Mouse (Mus musculus): Measurements from ENCODE around the gene Camk1d. TPM values are rescaled to one million over a fixed set of nuclear protein-coding genes. Genes with fewer than 3 reads are reported as not detected.

The Camk1d gene
- polyA plus RNA-seq, 1 experiment from 2014 or later: 3.8 TPM

DNA sequence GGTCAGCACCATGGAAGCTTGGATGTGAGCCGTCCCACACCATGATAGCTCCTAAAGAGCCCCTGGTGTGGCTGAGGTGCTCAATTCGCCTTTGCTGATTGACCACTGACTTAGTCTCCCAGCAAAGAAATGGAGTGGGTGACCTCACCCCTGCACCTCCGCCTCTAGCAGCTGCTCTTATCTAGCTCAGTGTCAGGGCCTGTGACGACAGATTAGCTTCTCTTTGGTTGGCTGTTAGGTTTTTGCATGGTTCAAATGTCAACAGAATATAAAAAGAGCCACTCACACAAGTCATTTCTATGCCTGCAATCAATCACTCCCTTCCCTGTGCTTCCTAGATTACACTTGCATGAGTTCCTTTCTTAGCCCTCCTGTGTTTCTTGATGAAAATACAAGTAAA lies 89.9 kb downstream of the Camk1d start:
- no peaks in the 10 kb centered on the region for H3K27me3 ChIP-seq (replicated peaks; ENCODE audit: control insufficient read depth, insufficient read depth, low read length)
- H3K36me3 ChIP-seq (ENCODE audit: control insufficient read depth, insufficient read depth, low read length): no peaks in the 10 kb centered on the region
- no peak overlapping the region for H3K4me3 ChIP-seq (ENCODE audit: low read depth, low read length)
- DNase-seq (ENCODE audit: low spot score): no peak
- no peak overlapping the region for H3K9ac ChIP-seq (ENCODE audit: low read length)
- ATAC-seq: no peak
- no peaks in the 10 kb centered on the region for H3K4me1 ChIP-seq (ENCODE audit: control insufficient read depth, insufficient read depth, low read length)
- H3K4me2 ChIP-seq (ENCODE audit: low read length): no peak overlapping the region
- H3K9me3 ChIP-seq (replicated peaks; ENCODE audit: control insufficient read depth, low read length): no peaks in the 10 kb centered on the region
- no peak overlapping the region for H3K27ac ChIP-seq (ENCODE audit: low read depth, low read length)
- WGBS: 74% methylated on average over 4 of the region's 4 CpGs

DNA sequence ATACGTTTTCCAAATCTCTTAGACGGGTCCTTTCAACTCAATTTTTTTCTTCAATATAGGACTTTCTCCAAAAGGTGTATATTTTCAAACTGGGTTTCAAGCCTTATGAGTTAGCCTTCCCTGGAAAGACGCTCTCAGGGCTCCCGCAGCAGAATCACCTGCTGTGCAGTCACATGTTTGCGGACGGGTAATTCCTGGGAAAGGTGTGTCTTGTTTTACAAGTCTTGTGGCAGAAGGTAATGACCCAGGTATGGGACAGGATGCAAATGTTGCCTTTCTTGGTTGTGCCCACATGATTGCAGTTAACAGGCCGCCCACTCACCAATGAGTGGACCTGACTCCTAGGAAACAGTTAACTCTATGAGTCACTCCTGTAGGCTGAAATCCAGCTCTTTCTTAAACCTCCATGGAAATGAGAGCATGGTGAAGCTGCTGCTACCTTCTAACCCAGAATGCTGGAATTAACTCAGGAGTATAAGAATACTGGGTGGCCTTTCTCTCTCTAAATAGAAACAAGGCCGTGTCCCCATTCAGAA lies 95.9 kb downstream of the Camk1d start:
- no peak overlapping the region for H3K27ac ChIP-seq (ENCODE audit: low read depth, low read length)
- H3K27me3 ChIP-seq (replicated peaks; ENCODE audit: control insufficient read depth, insufficient read depth, low read length): no peaks in the 10 kb centered on the region
- peaks cover 10% of the 10 kb centered on the region for H3K4me1 ChIP-seq (ENCODE audit: control insufficient read depth, insufficient read depth, low read length)
- no peak overlapping the region for H3K4me2 ChIP-seq (ENCODE audit: low read length)
- ATAC-seq (no peak), DNase-seq (ENCODE audit: low spot score) (no peak)
- H3K9me3 ChIP-seq (replicated peaks; ENCODE audit: control insufficient read depth, low read length): no peaks in the 10 kb centered on the region
- H3K36me3 ChIP-seq (ENCODE audit: control insufficient read depth, insufficient read depth, low read length): no peaks in the 10 kb centered on the region
- H3K9ac ChIP-seq (ENCODE audit: low read length): no peak overlapping the region
- WGBS: 87% methylated on average over 8 of the region's 8 CpGs
- H3K4me3 ChIP-seq (ENCODE audit: low read depth, low read length): no peak overlapping the region

DNA sequence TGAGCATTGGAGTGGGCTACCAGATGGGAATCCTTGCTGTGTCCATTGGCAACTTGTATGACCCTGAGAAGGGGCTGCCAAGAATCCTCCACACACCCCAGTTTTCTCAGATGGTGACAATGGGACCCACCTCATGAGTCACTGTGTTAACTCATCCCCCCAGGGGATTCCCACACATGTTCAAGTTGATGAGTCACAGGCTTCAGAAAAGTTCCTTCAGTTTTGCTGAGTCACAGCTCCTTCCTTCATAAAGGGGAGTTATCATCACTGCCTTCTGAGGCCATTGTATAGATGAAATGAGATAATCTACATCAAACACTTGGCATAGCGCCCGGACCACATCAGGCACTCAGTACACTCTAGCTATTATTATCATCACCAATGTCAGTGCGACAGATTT lies 99.4 kb downstream of the Camk1d start:
- Histone ChIP-seq H3K9ac (ENCODE audit: low read length) (no peak overlapping the region), H3K9me3 (replicated peaks; ENCODE audit: control insufficient read depth, low read length) (no peaks in the 10 kb centered on the region)
- WGBS: 76% methylated on average over 3 of the region's 3 CpGs

DNA sequence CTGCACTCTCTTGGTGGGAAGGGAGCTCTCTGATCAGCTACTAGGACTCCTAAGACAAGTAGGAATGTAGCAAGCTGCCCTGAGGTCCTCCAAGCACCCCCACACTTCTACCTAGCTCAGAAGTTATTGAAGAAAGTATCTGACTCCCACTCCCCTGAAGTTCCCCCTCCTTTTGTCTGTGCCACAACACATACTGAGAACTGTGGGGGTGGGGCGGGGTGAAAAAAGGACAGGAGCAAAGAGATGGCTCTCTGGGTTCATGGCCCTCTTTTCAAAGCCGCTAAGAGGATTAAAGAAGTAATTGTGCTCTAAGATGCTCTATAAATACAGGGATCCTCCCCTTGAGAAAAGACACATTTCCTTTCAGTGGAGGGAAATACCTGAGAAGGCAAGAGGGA lies 100.0 kb downstream of the Camk1d start:
- Histone ChIP-seq H3K27ac (ENCODE audit: low read depth, low read length) (no peak overlapping the region), H3K4me2 (ENCODE audit: low read length) (no peak overlapping the region), H3K4me1 (ENCODE audit: control insufficient read depth, insufficient read depth, low read length) (peaks cover 10% of the 10 kb centered on the region), H3K27me3 (replicated peaks; ENCODE audit: control insufficient read depth, insufficient read depth, low read length) (no peaks in the 10 kb centered on the region), H3K36me3 (ENCODE audit: control insufficient read depth, insufficient read depth, low read length) (no peaks in the 10 kb centered on the region), H3K9me3 (replicated peaks; ENCODE audit: control insufficient read depth, low read length) (no peaks in the 10 kb centered on the region), H3K9ac (ENCODE audit: low read length) (no peak overlapping the region), H3K4me3 (ENCODE audit: low read depth, low read length) (no peak overlapping the region)
- ATAC-seq (no peak; the same call in 1 of the 2 replicates), DNase-seq (ENCODE audit: low spot score) (no peak)
- 12% methylated on average over 2 of the region's 2 CpGs for WGBS

More for the DNA sequence above, 99.4 kb downstream of the Camk1d start:
- DNase-seq (ENCODE audit: low spot score) (peak; percentile 46), ATAC-seq (no peak)
- H3K4me1 ChIP-seq (ENCODE audit: control insufficient read depth, insufficient read depth, low read length): peaks cover 10% of the 10 kb centered on the region
- H3K27me3 ChIP-seq (replicated peaks; ENCODE audit: control insufficient read depth, insufficient read depth, low read length): no peaks in the 10 kb centered on the region
- no peak overlapping the region for H3K4me2 ChIP-seq (ENCODE audit: low read length)
- H3K27ac ChIP-seq (ENCODE audit: low read depth, low read length): no peak overlapping the region
- no peak overlapping the region for H3K4me3 ChIP-seq (ENCODE audit: low read depth, low read length)
- no peaks in the 10 kb centered on the region for H3K36me3 ChIP-seq (ENCODE audit: control insufficient read depth, insufficient read depth, low read length)

DNA sequence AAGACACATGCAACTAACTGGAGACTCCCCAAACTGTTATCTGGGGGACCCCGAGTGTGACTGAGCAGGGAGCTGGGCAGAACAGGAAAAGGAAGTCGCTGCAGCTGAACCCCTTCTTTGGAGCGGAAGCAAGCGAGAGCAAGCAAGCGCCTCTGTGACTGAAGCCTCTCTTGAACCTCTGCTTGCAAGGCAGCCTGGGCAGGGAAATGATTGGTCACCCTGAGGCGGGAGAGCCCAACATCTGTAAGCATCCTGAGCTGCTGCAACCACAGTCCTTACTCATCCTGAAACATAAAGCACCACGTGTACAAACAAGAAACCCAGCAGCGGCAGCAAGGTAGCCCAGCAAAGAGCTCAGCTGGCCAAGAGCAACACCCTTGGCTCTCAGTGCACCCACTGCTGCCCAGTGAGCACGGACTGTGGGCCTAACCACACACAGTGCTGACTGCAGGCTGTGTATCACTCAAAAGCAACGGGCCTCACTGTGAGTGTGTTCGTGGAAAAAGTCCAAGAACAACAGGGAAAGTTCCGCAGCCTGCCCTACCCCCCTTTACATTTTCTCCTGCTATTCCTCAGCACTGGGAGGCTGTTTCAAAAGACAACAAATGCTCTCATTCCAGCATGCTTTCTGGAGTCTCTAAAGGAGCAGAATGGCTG lies 100.5 kb downstream of the Camk1d start:
- DNase-seq (ENCODE audit: low spot score) (peak; percentile 49), ATAC-seq (peak; percentile 71)
- no peak overlapping the region for H3K4me3 ChIP-seq (ENCODE audit: low read depth, low read length)
- 0 out of 2 replicates have a peak overlapping the region, but pooled peaks have one; percentile 14 for H3K27ac ChIP-seq (ENCODE audit: low read depth, low read length)
- no peaks in the 10 kb centered on the region for H3K9me3 ChIP-seq (replicated peaks; ENCODE audit: control insufficient read depth, low read length)
- WGBS: 23% methylated on average over 12 of the region's 12 CpGs
- no peak overlapping the region for H3K4me2 ChIP-seq (ENCODE audit: low read length)
- H3K36me3 ChIP-seq (ENCODE audit: control insufficient read depth, insufficient read depth, low read length): no peaks in the 10 kb centered on the region
- no peak overlapping the region for H3K9ac ChIP-seq (ENCODE audit: low read length)
- no peaks in the 10 kb centered on the region for H3K27me3 ChIP-seq (replicated peaks; ENCODE audit: control insufficient read depth, insufficient read depth, low read length)
- peaks cover 10% of the 10 kb centered on the region for H3K4me1 ChIP-seq (ENCODE audit: control insufficient read depth, insufficient read depth, low read length)

DNA sequence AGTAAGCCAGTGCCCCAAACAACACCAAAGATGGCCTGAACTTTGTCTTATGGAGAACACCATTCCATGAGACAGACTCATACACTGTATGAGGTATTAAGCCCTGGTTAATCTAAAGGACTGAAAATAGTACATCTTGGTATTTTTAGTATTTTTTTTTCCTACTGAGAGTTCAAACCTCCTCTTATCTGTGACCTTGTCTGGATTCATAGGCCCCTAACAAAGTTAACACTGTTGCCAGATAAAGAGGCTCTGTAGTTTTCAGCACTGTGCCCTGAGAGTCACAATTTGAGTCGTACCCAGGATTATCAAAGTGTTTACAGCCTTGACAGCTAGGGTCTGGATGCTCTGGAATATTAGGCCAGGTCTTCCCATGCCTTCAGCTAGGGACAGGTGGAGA lies 102.7 kb downstream of the Camk1d start:
- no peak overlapping the region for H3K4me3 ChIP-seq (ENCODE audit: low read depth, low read length)
- H3K4me2 ChIP-seq (ENCODE audit: low read length): no peak overlapping the region
- ATAC-seq (no peak), DNase-seq (ENCODE audit: low spot score) (no peak)
- no peaks in the 10 kb centered on the region for H3K36me3 ChIP-seq (ENCODE audit: control insufficient read depth, insufficient read depth, low read length)
- no peaks in the 10 kb centered on the region for H3K9me3 ChIP-seq (replicated peaks; ENCODE audit: control insufficient read depth, low read length)
- H3K27ac ChIP-seq (ENCODE audit: low read depth, low read length): no peak overlapping the region
- 74% methylated on average over 1 of the region's 1 CpGs for WGBS
- peaks cover 10% of the 10 kb centered on the region for H3K4me1 ChIP-seq (ENCODE audit: control insufficient read depth, insufficient read depth, low read length)
- no peak overlapping the region for H3K9ac ChIP-seq (ENCODE audit: low read length)
- no peaks in the 10 kb centered on the region for H3K27me3 ChIP-seq (replicated peaks; ENCODE audit: control insufficient read depth, insufficient read depth, low read length)

DNA sequence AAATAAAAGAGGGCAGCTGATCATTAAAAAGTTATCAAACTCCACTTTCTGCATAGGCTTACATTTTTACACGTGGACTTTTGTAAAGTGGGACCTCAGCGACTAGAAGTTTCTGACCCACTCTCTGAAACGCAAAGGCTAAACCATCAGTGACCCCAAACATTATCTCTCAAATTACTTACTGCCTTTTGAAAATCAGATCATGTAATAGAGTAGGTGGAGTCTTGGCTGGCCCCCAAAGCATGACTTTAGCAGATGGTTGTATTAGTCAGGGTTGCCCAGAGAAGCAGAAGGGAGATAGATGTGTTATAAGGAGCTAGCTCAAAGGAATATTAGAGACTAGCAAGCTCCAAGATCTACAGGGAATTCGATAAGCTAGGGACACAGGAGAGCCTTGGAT lies 103.8 kb downstream of the Camk1d start:
- WGBS: 88% methylated on average over 4 of the region's 4 CpGs
- peak; percentile 39 for DNase-seq (ENCODE audit: low spot score)
- H3K36me3 ChIP-seq (ENCODE audit: control insufficient read depth, insufficient read depth, low read length): no peaks in the 10 kb centered on the region
- no peak overlapping the region for H3K4me3 ChIP-seq (ENCODE audit: low read depth, low read length)
- ATAC-seq: no peak
- no peaks in the 10 kb centered on the region for H3K9me3 ChIP-seq (replicated peaks; ENCODE audit: control insufficient read depth, low read length)
- no peak overlapping the region for H3K4me2 ChIP-seq (ENCODE audit: low read length)
- H3K4me1 ChIP-seq (ENCODE audit: control insufficient read depth, insufficient read depth, low read length): peaks cover 10% of the 10 kb centered on the region
- no peak overlapping the region for H3K9ac ChIP-seq (ENCODE audit: low read length)
- no peak overlapping the region for H3K27ac ChIP-seq (ENCODE audit: low read depth, low read length)
- no peaks in the 10 kb centered on the region for H3K27me3 ChIP-seq (replicated peaks; ENCODE audit: control insufficient read depth, insufficient read depth, low read length)

DNA sequence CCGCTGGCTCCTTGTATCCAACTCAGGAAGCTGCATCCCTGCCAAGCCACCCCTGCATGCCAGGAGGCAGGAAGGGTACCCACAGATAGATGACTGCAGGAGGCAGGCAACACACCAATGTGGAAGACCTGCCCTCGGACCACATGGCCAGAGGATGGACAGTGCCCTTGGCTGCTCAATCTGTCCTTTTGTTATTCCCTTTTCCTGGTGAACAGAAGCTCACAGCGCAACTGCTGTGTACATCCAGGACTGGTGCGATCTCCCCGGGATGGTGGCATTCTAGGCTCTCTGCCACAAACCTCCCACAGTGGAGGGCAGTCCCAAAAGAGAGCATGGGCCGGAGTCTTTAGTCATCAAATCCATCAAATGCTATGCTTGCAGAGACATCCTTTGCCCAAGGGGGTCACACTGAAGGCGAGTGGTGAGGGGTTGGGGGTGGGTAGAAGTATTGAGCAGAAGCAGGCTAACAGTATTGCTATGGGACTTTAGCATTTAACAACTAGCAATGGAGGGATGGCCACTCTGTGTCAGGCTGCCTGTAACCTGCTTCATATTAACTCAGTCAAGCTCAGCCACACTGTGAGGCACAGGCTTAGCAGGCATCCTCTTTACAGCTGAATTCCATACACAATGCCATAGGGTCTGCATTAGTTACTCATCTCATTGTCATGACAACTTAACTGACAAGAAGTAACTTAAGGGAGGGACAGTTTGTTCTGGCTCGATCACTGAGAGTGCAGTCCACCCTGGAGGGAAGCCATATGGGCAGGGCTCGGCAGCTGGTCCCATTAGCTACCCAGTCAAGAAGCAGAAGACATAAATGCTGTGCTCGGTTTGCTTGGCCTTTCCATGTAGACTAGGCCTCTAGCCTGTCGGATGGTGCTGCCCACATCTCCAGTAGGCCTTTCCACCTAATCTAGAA lies 106.1 kb downstream of the Camk1d start:
- ATAC-seq (no peak), DNase-seq (ENCODE audit: low spot score) (no peak)
- no peak overlapping the region for H3K27ac ChIP-seq (ENCODE audit: low read depth, low read length)
- H3K4me1 ChIP-seq (ENCODE audit: control insufficient read depth, insufficient read depth, low read length): no peaks in the 10 kb centered on the region
- H3K4me3 ChIP-seq (ENCODE audit: low read depth, low read length): no peak overlapping the region
- no peaks in the 10 kb centered on the region for H3K9me3 ChIP-seq (replicated peaks; ENCODE audit: control insufficient read depth, low read length)
- H3K36me3 ChIP-seq (ENCODE audit: control insufficient read depth, insufficient read depth, low read length): no peaks in the 10 kb centered on the region
- no peak overlapping the region for H3K4me2 ChIP-seq (ENCODE audit: low read length)
- H3K9ac ChIP-seq (ENCODE audit: low read length): no peak overlapping the region
- H3K27me3 ChIP-seq (replicated peaks; ENCODE audit: control insufficient read depth, insufficient read depth, low read length): no peaks in the 10 kb centered on the region
- WGBS: 87% methylated on average over 11 of the region's 11 CpGs

DNA sequence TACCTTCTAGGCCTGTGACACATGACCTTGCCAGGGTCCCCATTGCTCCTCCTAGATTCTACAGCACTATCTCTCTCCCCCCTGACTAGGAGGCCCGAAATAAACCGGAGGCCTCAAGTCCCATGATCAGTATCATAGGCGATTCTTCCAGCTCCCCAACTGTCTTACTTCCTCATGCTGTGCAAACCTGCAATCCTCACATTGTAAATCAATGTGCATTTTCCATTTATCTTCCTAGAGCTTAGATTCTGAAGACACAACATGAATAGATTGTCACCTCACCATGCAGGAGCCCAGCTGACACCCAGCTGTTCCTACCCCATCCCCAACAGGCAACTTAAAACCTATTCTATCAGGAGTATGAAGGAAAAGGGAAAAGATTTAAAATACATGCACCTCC lies 108.5 kb downstream of the Camk1d start:
- 90% methylated on average over 3 of the region's 3 CpGs for WGBS
- Histone ChIP-seq H3K4me3 (ENCODE audit: low read depth, low read length) (no peak overlapping the region), H3K36me3 (ENCODE audit: control insufficient read depth, insufficient read depth, low read length) (no peaks in the 10 kb centered on the region), H3K9me3 (replicated peaks; ENCODE audit: control insufficient read depth, low read length) (no peaks in the 10 kb centered on the region), H3K4me1 (ENCODE audit: control insufficient read depth, insufficient read depth, low read length) (0 out of 2 replicates have a peak, but pooled peaks cover 2% of the 10 kb centered on the region), H3K27me3 (replicated peaks; ENCODE audit: control insufficient read depth, insufficient read depth, low read length) (no peaks in the 10 kb centered on the region), H3K9ac (ENCODE audit: low read length) (no peak overlapping the region), H3K27ac (ENCODE audit: low read depth, low read length) (no peak overlapping the region), H3K4me2 (ENCODE audit: low read length) (no peak overlapping the region)
- ATAC-seq (no peak), DNase-seq (ENCODE audit: low spot score) (no peak)

All from forebrain, embryonic 14.5 days (tissue).